Mouse (Mus musculus): ENCODE results near the gene Tent4b.

The Tent4b gene

DNA sequence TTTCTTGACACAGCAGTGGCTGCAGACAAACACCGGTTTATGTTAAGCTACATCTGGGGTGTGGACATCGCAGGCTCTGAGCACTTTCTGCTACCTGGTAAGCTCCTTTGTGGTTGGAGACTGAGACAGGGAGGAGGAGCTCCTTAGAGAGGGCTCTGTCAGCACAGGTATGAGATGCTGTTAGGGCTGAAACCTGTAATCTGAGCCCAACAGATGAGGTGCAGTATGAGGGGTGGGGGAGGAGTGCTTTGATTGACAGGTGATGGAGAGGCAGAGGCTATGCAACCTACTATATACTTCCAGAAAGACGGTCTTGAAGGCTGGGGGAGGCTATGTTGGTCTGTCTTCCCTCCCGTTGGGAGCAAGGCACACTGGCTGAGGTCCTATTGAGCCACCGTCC is 80.2 kb downstream of the Tent4b start:
- in situ Hi-C loops (cut with MboI) = no loop called here

DNA sequence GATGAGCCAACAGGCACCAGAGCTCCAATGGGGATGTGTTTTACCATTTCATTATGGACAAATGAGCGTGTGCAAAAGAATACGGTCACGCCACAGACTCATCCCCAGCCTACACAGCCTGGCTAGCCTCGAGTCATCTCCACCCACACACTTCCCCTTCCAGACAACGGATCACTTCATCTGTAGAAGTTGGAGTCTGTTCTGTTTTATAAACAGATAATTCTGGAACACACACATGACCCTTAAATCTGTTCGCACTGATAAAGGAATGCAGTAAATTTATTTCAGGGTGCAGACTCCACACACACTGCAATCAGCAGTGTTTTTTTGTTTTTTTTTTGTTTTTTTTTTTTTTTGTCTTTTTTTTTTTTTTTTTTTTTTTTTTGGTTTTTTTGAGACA is 80.7 kb downstream of the Tent4b start:
- in situ Hi-C loops (cut with MboI) = no loop called here

DNA sequence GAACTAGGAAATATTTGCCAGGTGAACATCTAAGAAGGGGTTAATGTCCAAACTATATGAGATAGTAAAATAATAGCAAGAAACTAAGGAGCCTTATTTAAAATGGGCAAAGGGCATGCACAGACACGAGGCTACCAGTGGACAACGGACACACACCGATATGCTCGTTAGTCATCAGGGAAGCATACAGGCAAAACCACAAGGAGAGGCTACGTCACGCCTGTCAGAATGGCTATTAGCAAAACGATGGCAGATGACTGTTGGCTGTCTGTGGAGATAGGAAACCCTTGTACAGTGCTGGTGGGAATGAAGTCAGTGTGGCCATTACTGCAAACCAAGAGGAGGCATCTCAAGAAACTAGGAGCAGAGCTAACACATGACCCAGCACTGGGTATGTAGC is 81.9 kb downstream of the Tent4b start:
- in situ Hi-C loops (cut with MboI) = no loop called here

GRCm38 (mm10) chr8:88282684-88283083 is 83.7 kb downstream of the Tent4b start:
- in situ Hi-C loops (cut with MboI) = no loop called here

DNA sequence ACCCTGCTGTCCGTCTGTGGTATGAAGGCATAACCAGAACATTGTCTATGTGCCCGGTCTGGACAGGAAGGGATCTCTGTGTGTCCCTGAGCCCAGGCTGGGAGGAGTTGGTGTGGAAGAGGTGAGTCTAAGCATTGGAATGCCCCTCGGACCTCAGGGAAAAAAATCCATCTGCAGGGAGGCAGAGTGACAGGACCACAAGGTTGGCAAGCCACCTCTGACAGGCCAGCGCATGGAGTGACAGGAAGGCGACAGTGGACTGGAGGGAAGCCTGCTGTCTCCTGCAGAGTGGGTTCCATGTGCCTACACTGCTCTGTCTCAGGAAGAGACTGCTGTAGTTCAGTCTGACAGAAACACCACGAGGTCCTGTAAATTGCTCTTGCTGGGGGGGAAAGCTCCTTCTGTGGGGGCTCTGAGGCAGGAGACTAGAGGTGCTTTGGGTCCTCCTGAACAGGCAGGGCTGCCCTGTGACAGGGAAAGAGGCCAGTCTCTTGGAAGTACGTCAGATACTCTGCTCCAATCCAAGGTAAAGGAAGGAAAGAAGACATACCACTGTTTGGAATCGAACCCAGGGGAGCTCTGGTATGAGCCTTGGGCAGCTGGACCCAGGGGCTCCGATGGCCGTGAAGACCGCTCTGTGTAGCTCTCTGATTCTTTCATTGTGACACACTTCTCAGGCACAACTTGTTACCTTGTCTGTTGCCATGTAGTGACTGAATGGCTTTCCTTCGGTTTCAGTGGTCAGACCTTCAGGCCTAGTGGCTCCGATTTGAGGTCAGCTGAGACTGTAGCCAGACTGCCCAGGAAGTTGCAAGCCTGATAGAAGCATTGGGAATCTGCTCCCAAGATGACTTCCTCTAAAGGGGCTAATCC is 84.5 kb downstream of the Tent4b start:
- in situ Hi-C loops (cut with MboI) = no loop called here

- in situ Hi-C loops (cut with MboI) = no loop called here
Observed at GRCm38 (mm10) chr8:88284738-88285137, 85.7 kb downstream of the Tent4b start.

GRCm38 (mm10) chr8:88285469-88286356 is 86.7 kb downstream of the Tent4b start:
- in situ Hi-C loops (cut with MboI) = no loop called here

DNA sequence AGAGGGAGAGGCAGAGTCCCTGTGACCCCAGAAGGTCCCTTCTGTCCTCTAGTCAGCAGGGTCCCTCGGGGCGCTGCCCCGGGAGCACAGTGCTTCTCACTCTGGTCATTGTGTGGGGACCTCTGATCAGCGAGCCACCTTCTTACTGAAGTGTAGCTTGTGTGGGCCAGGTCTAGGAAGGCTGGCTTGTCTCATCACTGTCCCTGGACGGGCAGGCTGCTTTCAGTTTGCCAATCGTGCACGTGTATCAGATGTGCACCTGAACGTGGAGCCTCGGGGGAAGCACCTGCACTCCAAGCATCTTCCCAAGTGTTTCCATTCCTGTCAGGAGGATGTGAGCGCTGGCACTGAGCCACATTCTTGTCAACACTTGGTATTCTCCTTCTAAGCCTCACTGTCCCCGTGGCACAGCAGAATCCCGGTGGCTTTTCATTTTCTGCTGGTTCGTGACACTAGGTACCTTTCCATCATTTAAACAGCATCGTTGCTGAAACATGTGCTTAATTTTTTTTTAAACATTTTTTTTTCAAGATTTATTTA is 87.5 kb downstream of the Tent4b start:
- in situ Hi-C loops (cut with MboI) = no loop called here

- in situ Hi-C loops (cut with MboI) = no loop called here
Observed at GRCm38 (mm10) chr8:88288622-88289242, 89.7 kb downstream of the Tent4b start.

GRCm38 (mm10) chr8:88289901-88290300 is 90.9 kb downstream of the Tent4b start:
- in situ Hi-C loops (cut with MboI) = no loop called here

GRCm38 (mm10) chr8:88290326-88291304 is 91.6 kb downstream of the Tent4b start:
- in situ Hi-C loops (cut with MboI) = no loop called here

DNA sequence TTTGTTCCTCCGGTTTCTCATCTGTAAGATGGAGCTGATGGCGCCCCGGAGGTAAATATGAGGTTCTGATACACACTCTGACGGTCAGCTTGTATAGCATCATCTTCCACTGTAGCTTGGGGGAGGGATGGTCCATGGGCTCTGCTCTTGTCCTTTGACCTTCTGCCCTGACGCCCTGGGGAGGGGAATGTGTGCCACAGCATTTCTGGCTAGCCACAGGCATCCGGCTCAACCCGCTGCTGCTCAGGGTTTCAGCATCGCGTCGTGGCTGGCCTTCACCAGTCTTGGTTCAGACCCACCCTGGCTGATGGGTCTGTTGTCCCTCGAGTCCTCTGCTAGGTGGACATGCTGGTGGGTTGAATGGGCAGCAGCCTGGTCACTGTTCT is 92.3 kb downstream of the Tent4b start:
- in situ Hi-C loops (cut with MboI) = no loop called here

DNA sequence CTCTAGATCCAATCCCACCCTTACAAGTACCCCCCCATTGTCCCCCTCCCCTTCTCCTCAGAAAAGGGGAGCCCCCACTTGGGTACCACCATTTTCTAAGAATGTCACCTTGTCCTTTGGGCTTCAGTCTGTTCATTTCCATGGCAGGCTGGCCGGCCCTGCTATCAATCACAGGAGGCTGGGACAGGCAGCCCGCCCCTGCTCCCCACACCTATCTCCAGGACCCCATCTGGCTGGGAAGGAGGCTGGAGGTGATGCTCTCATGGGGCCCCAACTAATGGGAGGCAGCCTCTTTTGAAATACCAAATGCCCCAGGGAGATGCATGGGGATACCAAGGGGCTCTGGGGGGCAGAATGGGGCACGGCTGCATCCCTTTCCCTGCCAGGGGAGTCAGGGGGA is 93.9 kb downstream of the Tent4b start:
- in situ Hi-C loops (cut with MboI) = no loop called here

DNA sequence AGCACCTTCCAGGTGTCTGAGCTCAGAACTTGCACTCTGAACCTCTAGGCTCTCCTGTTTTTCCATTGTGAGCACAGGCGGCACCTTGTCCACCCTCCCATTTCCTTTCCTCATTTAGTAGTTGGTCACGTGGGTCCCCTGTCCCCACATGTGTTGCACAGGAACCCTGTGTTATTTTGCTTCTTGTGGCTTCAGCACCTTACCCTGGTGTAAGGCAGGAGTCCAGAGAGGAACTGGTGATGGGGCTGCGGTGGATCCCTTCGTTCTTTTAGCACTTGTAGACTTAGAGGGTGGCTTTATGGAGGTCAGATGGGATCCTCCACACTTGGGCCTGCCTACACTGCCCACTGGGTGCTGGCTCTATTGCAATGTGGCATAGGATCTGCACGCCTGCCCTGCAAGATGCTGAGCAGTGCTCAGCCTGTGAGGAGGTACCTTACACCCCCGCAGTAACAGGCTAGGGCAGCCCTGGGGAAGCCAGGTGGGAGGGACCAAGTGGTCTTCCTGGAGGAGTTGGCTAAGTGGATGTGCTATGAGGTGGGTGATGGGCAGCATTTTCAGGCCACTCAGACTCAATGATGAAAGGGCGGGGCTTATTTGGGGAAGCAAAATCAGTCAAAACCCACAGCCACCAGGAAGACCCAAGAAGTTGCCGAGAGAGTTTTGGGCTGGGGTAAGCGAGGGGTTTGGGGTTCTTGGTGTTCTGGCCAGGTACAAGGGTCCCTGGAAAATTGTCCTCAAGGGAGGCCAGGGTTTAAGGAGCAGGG is 94.8 kb downstream of the Tent4b start:
- in situ Hi-C loops (cut with MboI) = no loop called here

DNA sequence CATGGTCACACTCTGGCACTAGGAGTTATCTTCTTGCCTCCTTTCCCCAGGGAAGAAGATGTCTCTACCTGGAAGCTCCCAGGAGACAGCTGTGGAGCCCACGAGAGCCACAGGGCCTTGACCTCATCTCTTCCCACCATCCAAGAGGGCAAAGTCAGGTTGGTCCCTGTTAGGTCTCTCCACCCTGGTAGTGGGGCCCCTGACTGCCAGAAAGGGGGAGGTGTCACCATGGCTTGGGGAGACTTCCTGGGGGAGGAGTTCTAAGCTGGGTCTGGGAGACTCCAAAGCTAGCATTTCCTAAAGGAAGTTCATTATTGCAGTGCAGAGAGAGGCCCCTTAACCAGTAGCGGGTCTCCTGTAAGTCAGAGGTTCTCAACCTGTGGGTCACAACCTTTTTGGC is 96.0 kb downstream of the Tent4b start:
- in situ Hi-C loops (cut with MboI) = no loop called here

DNA sequence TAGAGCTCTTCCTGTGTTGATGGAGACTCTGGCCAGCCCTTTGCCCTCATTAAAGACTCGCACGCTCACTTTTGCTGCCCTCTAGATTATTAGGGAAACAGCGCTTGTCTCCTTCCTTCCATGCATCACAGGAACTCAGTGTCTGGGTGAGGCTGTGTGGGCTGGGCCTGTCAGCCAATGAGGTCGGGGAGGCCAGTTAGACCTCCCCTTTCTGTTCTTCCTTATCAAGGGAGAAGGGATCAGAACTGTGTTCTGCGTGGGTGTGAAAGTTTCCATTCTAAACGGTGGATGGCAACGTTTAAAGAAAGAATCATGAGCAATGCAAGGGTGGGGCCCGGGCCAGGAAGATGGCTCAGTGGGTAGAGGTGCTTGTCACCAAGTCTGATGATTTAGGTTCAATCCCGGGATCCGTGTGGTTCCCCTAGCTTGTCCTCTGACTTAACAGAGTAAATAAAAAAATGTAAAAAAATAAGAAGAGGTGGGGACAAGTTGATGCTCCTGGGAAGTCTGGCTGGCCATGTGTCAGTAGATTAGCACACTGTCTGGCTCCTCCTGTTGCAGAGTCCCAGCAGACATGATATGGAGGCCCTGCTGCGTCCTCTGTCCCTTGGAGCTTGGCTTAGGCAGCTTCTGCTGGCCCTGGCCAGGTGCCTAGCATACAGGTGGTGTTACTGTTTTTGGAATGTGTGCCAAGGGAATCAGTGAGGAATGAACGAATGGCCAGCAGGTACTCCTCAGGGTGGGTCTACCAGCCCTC is 99.1 kb downstream of the Tent4b start:
- in situ Hi-C loops (cut with MboI) = no loop called here

GRCm38 (mm10) chr8:88298733-88299103 is 99.7 kb downstream of the Tent4b start:
- in situ Hi-C loops (cut with MboI) = no loop called here

GRCm38 (mm10) chr8:88299907-88300603 is 101.0 kb downstream of the Tent4b start:
- in situ Hi-C loops (cut with MboI) = no loop called here

Data from mature B cell (primary cell).